Mouse (Mus musculus) E14TG2a.4 (cell line): Measurements from ENCODE around the gene Kcne1.

Experiments used
- CTCF ChIP-seq: conservative IDR thresholded peaks from 2 replicates; pipeline ENCODE4 v1.5.1; 2014; ENCODE audit warnings: low read length
- NANOG ChIP-seq: IDR thresholded peaks from 2 replicates; pipeline ENCODE4 v1.6.1; 2014; ENCODE audit warnings: borderline replicate concordance, low read length, mixed read lengths
- POU5F1 ChIP-seq: IDR thresholded peaks from 2 replicates; pipeline ENCODE4 v1.6.1; 2014; ENCODE audit warnings: low read length, borderline replicate concordance

GRCm38 (mm10) chr16:92399490-92400458, 40.5 kb upstream of the Kcne1 start:
- no peak for TF ChIP-seq CTCF
- no peak for TF ChIP-seq POU5F1
- TF ChIP-seq NANOG: no peak
